Mouse (Mus musculus) G1E (cell line): ENCODE results near the gene Ddit4l.
"Not testable (repeated sequence)": the region's sequence is repeated elsewhere in the genome, so short reads cannot be mapped to it uniquely, and the experiment has no call there.

Source experiments
- CTCF ChIP-seq: IDR thresholded peaks from 2 replicates; pipeline ENCODE4 v1.5.1; 2012; ENCODE audit warnings: low read depth, low read length, inconsistent platforms, mixed read lengths
- GATA1 ChIP-seq: IDR thresholded peaks from 2 replicates; pipeline ENCODE4 v1.6.1; 2012; ENCODE audit warnings: borderline replicate concordance, low read length, inconsistent platforms, mixed read lengths
- GATA2 ChIP-seq: IDR thresholded peaks from 2 replicates; pipeline ENCODE4 v1.6.1; 2012; ENCODE audit warnings: low read depth, low read length, inconsistent platforms, borderline replicate concordance
- POLR2AphosphoS5 ChIP-seq: IDR thresholded peaks from 2 replicates; pipeline ENCODE4 v1.6.1; 2012; ENCODE audit warnings: low read depth, low read length, inconsistent platforms; ENCODE audit not compliant: insufficient replicate concordance
- TAL1 ChIP-seq: conservative IDR thresholded peaks from 2 replicates; pipeline ENCODE4 v1.6.1; 2012; ENCODE audit warnings: low read depth, low read length, inconsistent platforms, mixed read lengths

DNA sequence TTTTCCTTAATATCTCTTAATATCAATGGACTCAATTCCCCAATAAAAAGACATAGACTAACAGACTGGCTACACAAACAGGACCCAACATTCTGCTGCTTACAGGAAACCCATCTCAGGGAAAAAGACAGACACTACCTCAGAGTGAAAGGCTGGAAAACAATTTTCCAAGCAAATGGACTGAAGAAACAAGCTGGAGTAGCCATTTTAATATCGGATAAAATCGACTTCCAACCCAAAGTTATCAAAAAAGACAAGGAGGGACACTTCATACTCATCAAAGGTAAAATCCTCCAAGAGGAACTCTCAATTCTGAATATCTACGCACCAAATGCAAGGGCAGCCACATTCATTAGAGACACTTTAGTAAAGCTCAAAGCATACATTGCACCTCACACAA lies 49.8 kb downstream of the Ddit4l start, which contains the start of gene Gm21962:
- not testable (repeated sequence) for TF ChIP-seq GATA2, CTCF, GATA1, TAL1, POLR2AphosphoS5
